Mouse (Mus musculus): ENCODE results near the gene Adra1b.

- no peak for TF ChIP-seq CTCF (IDR thresholded peaks at IDR 0.05; ENCODE audit: low read depth, low read length)
- TF ChIP-seq POLR2A (IDR thresholded peaks at IDR 0.05; ENCODE audit: extremely low read depth, insufficient read depth, low read length) = no peak
Observed at GRCm38 (mm10) chr11:43940501-43941202, 39.6 kb upstream of the Adra1b start.

Measured in liver, adult 2 months (tissue).